Mouse (Mus musculus) right cerebral cortex, adult 18-20 months (tissue): ENCODE data around the gene Arsa.
A peak's percentile ranks its signal among the peaks of the same experiment; 100 is the strongest.
"Not testable (repeated sequence)": the region's sequence is repeated elsewhere in the genome, so short reads cannot be mapped to it uniquely, and the experiment has no call there.

Experiments
- DNase-seq: peaks from one replicate; pipeline ENCODE4 v3.0.0; 2022; ENCODE audit warnings: mixed read lengths

Gene Arsa

DNA sequence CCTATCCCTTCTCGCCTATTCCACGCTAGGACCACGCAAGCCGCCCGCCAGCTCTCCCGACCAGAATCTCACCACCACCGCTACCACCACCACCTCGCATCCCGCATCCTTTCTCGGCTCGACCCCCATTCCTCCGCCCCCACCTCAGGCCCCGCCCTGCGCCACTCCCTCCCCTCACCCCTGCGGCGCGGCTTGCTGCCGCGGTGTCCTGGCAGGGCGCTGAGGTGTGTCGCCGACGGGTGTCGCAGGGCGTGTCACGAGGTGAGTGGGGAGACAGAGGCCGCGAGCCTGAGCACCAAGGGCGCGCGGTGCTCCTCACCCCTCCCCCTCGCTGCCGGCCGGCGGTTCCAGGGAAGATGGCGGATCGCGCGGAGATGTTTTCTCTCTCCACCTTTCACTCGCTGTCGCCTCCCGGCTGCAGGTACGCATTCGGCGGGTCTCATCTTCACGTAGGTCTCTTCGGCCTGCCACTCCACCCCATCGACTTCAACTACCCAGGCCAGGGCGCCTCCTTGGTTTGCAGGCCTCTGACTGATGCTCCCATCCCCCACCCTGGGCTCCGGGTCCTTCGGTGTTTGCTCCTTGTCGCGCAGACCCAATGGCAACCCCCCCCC lies 23.3 kb downstream of the Arsa start, which contains the start of gene Mapk8ip2:
TSS of gene Mapk8ip2 (plus strand) at position 49 of the 614 bp plus-strand sequence.
- peak; percentile 70 for DNase-seq

DNA sequence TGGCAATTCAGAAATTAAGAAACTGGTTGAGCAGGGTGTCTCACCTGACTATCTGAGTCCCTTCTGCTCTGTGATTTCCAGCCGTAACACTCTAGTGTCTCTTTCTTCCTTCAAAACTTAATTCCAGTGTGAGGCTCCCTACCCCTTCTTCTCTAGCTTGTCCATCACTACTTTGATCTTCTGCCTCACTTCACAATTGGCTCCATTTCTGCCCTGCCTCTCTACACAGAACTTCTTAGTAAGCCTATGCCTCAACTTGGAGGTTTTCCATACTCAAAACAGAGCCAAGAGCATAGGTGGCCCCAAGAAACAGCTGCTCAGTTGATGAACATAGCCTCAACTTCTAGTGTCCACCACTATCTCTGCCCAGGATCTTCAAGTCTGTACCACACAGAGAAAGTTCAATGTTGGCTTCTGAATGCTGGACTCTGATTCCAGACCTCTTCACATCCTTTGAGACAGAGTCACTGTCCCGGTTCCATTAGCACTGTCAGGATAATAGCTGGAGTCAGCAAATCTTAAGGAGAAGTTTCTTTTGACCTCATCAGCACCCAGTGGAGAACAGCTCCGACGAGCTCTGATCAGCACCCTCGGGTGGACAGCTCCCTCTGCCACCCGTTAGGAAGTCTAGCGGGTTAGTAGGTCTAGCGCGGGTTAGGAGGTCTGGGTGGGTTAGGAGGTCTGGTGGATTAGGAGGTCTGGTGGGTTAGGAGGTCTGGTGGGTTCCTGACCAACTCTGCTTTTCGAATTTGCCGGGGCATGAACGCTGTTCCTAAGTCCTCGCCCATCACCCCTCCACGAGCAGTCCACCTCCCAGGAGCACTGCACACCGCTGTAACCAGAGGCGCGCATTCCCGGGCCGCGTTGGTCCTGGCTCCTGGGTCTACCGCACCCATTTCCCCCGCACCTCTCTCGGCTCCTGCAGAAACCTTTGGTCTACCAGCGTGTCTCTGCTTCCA lies 24.0 kb downstream of the Arsa start:
- DNase-seq: no peak

DNA sequence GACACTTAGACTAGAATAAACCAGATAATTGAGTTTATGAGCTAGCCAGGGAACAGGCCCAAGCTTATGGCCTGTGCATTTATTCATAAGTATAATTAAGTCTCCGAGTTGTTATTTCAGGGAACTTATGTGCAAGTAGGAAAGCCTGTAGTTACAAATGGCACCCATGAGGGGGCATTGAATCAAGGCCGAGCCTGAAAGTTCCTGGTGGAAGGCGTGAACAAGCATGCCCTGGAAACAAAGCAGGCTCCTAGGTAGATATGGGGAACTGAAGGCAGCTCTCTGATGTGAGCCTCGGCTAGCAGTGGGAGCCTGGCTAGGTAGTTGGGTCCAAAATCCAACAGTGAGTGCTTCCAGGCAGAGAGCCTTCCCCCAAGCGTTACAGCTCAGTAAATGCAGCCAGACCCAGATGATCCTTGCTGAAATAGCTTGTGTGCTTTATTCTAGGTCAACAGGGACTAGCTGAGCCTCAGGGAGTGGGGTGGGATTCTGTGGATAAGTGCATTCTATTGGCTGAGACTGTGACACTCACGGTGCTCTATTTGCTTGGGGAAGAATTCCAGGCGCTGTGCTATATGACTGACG lies 34.6 kb downstream of the Arsa start:
- DNase-seq: no peak

DNA sequence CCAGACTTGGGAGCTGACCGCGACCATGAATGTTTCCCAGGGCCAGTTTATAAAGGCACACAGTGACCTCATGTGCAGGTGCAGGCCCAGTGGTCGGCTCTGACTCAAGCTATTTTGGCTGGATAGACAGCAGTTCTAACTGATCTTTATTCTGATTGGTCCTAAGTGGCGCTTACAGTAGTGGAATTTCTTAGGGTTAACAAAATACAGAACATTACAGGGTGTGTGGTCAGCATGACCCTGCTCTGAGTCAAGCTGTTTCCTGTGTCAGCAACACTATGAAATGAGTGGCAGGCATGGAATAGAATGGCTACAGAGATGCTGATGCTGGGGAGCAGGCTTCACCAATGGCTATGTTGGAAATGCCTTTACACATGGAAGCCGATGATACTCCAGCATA lies 41.3 kb downstream of the Arsa start:
- DNase-seq: no peak

DNA sequence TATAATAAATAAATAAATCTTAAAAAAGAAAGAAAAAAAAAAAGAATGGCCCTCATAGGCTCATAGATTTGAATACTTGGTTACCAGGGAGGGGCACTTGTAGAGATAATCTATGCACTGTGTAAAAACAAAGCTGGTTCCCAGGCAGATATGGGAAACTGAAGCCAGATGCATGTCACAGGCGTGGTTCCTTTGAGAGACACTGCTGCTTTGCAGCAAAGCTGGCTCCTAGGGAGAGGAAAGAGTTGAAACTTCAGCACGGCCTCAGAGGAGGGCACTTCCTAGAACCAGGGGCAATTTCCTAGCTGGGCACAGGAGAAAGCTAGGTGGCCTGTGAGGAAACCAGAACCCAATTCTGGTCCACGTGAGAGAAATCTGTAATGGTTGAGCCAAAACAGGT lies 43.1 kb downstream of the Arsa start:
- DNase-seq: no peak

DNA sequence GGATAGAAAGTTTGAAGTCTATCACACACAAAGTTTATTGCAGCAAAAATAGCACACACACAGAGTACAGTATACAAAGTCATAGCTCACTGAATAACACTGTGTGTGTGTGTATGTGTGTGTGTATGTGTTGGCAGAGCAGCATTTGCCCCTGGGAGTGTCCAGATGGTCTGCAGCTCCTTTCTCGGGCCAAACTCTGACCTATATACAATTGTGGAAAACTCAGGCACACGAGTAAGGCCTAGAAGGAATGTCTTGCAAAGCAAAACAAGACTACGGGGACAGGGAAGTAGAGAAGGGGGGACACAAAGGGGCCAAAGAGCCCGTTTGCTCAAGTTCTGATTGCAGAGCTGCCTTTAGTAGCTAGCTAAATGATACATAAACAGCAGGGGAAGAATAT lies 44.3 kb downstream of the Arsa start:
- DNase-seq: no peak

DNA sequence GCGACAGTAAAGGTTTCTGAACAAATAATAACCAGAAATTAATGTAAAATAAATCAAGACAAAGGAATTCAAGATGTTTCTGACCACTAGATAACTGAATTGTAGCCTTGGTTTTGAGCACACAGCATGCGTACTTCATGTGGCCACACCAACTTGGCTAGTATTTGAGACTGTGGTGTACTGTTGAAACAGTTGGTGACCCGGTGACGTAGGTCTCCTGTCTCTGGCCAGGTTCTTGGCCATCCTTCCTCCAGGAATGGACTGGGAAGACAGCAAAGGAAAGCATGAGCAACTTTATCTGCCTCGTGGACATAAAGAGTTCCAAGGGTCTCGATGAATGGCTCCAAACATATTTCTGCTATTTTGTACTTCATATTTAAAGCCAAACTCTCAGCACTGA lies 45.4 kb downstream of the Arsa start:
- no peak for DNase-seq

DNA sequence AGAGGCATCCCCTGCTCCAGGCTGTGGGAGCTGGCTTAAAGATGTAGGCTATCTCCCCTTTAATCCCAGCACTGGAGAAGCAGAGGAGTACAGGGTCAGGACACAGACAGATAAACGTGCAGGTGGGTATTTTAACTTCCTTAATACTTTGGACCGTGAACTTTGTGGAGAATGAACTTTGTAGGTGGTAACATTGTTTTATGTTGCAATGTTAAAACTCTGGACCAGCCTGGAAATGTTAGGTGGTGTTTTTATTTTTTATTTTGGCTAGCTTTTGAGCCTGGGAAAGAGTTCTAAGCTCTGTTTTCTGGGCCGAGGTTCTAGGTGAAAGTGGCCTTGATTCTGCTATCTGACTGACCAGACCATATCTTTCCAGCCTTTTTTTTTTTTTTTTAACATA lies 46.0 kb downstream of the Arsa start:
- no peak for DNase-seq

DNA sequence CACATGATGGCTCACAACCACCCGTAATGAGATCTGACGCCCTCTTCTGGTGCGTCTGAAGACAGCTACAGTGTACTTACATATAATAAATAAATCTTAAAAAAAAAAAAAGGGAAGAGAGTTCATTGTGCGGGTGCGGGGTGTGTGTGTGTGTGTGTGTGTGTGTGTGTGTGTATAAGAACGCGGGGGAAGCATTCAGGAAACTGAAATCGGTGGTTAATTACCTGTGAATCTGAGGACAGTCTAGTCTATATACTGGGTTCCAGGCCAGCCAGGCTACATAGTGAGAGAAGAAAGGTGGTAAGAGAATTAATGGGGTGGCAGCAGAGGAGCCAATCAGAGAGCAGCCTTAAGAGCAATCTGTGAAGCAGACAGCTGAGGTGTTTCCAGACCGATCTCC lies 46.5 kb downstream of the Arsa start:
- DNase-seq: not testable (repeated sequence)

DNA sequence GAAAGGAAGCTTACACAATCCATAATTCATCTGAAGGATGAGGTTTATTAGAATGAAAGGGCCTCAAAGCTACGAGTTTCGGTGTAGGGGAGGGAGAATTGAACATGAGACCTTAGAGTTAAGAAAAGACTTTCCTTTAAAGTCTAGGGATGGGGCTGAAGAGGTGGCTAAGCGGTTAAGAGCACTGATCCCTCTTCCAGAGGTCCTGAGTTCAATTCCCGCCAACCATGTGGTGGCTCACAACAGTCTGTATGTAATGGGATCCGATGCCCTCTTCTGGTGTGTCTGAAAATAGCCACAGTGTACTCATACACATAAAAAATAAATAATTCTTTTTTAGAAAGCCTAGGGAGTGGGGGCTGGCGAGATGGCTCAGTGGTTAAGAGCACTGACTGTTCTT lies 46.9 kb downstream of the Arsa start:
- no peak for DNase-seq

DNA sequence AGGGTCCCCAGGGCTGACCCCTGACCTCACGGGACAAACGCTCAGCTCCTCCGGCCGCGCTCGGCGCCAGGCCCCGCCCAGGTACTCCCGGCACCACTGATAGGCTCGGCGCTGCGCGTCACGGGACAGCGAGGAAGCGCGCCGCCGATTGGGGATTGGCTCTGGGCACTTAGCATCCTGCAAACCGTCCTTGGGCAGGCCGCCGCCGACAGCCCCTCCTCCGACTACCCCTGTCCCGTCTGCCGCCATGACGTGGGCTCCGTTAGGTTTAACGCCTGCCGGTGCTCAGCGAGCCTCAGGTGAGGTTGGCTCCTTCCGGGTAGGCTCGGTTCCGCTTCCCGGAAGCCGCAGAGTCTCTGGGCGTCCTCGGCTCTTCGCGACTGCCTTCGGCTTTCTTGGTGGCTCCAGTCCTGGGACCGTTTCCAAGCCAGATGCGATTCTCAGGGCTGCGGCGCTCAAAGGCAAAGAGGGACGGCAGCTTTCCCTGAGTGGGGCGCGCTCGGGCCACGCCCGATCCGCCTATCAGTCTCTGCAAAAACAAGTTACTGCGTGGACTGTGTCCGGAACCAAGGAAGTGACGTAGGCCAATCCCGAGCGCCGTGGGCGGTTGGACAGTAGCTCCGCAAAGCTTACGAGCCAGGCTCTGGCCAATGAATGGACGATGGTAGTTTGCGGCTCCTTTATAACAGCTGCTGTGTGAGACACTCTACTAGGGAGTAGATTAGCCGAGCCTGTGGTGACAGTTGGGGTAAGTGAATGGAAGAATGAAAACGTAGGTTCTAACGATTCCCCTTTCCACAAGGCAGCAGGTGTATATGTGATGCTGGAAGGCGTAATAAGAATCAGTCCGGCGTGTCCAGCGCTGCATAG lies 47.6 kb downstream of the Arsa start, which contains the start of the genes C730034F03Rik, Gm44502 and Chkb:
TSS of gene C730034F03Rik (plus strand) at position 238 of the 870 bp plus-strand sequence.
TSS of gene Gm44502 (minus strand) at position 345 of the 870 bp plus-strand sequence.
TSS of gene Chkb (minus strand) at position 557 of the 870 bp plus-strand sequence.
- DNase-seq: peak; percentile 96

DNA sequence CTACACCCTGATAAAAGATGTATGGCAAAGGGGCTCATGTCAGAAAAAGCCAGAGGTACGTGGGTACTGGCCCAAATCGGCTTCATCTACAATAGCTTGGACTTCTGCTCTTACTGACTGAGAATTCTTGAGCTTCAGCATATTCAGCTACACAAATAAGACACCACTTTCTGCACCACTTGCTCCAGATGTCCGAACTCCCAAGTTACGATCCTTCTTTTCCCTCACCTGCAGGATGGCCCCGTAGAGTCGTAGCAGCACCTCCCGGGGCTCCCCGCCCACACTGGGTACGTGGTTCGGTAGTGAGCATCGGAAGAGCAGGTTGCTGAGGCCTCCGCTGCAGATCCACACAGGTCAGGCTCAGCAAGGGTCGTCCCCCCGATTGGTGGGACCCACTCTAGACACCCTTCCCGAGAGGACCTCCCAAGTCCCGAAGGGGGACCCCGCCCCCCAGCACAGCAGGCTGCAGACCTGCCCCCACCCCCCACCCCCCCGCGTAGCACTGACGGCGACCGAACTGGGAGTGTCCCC lies 48.3 kb downstream of the Arsa start:
- no peak for DNase-seq

DNA sequence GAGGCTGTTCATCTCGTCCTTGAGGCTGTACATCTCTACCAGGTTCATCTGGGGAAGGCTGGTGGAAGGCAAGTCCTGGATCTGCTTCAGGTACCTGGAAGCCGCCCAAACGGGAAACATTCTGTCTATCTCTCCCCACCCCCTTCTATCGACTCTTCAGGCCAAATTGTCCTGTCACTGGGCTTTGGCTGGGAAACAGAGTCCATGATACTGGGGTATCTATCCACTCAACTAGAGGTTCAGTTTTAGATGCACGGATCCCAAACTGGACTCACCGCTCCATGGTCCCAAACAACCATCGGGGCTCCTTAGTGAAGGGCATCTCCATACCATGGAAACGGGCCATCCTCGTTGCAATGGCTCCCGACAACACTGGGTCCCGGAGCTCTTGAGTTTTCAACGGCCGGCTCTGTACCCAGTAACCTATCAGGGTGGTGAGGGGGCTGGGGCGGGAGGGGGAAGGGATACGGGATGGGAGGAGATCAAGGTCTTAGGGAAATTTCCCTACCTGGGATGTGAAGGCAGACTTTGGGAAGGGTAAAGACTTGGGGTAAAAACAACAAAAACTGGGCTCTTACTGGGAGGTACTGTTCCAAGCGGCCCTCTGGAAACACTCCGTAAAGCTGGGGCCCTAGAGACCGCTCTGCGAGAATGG lies 49.0 kb downstream of the Arsa start:
- no peak for DNase-seq

DNA sequence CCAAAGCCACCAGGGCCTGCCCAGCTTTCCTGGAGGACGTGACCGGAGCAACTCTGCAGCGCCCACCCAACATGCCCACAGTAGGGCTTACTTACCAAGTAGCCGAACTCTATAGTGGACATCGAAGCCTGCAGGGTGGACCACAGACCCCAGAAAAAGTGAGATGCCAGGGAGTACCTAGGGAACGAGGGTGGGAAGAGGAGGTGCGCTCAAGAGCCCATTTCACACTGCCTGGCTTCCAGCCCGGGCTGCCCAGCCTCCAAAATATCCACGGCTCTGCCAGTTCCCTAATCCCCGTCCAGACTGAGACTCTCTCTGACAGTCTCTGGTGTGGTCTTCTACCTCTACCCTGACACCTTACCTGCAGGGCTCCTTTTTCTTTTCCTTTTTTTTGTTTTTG lies 50.5 kb downstream of the Arsa start:
- DNase-seq: no peak

DNA sequence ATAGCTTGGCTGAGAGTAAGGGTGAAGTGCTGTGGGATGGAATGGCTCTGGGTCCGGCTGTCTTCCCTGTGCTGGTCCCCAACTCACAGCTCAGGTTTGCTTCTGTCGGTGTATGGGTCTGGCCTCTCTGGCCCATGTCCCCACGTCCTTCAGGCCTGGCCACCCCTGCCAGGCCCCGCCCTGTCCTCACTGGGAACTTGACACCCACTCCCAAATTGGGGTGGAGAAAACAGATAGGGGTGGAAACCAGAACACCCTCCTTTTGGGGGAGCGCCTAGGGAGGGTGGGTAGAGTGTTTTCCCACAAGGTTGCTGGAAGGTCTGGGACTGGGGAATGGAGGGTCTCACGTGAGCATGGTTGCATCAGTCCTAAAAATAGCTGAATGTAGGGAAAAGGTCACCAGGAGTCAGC lies 51.5 kb downstream of the Arsa start, which contains the start of gene Cpt1b:
TSS of gene Cpt1b (minus strand) at position 153 of the 411 bp plus-strand sequence.
- DNase-seq: no peak

DNA sequence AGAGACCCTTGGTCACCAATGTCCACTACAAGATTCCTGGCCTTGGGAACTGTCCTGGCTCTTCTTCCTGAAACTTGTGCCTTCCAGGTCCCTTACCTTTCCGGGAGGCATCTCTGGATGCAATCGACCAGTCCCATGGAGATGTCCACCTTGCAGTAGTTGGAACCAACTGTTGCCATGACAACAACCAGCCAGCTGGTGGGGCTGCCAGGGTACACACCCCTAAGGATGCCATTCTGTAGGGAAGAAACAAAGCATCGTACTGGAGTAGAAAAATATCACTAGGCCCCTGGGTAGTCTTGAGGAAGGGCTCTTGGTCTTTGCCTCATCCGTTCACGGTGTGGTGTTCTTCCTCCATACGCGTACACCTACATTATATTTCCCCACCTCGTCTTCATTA lies 52.6 kb downstream of the Arsa start:
- no peak for DNase-seq
